Mouse (Mus musculus) liver, postnatal 0 days (tissue): ENCODE data around the gene Nxf3. TPM values are rescaled to one million over a fixed set of nuclear protein-coding genes. Genes with fewer than 3 reads are reported as not detected.
"Not testable (repeated sequence)": the region's sequence is repeated elsewhere in the genome, so short reads cannot be mapped to it uniquely, and the experiment has no call there.

Source experiments
- ATAC-seq: fragments of 200-750 bp; cut with Nextera tagmentation; 2 replicates; pipeline ENCODE4 v1.8.0; 2017; ENCODE audit warnings: mild to moderate bottlenecking, moderate library complexity
- DNase-seq: peaks from one replicate; pipeline ENCODE4 v3.0.0-alpha.2; 2016
- H3K27ac ChIP-seq: fragments of 300-500 bp; sonication (generic); 2 replicates; pipeline ENCODE4 v1.5.1; 2014; ENCODE audit warnings: antibody characterized with exemption, moderate library complexity, mild to moderate bottlenecking, low read depth
- H3K27me3 ChIP-seq: fragments of 300-500 bp; sonication (generic); 2 replicates; pipeline ENCODE4 v1.6.1; 2014; ENCODE audit warnings: low read length, control low read depth, mixed read lengths; ENCODE audit not compliant: insufficient read depth
- H3K36me3 ChIP-seq: fragments of 300-500 bp; sonication (generic); replicated peaks from 2 replicates; pipeline ENCODE4 v1.6.1; 2014; ENCODE audit warnings: mild to moderate bottlenecking, control low read depth, low read length, moderate library complexity, mixed read lengths; ENCODE audit not compliant: insufficient read depth
- H3K4me1 ChIP-seq: fragments of 300-500 bp; sonication (generic); 2 replicates; pipeline ENCODE4 v1.6.1; 2014; ENCODE audit warnings: antibody characterized with exemption, mild to moderate bottlenecking, control low read depth; ENCODE audit not compliant: insufficient read depth
- H3K4me2 ChIP-seq: fragments of 300-500 bp; sonication (generic); 2 replicates; pipeline ENCODE4 v1.6.1; 2014; ENCODE audit warnings: low read depth, mild to moderate bottlenecking, low read length, moderate library complexity, mixed read lengths
- H3K4me3 ChIP-seq: fragments of 300-500 bp; sonication (generic); 2 replicates; pipeline ENCODE4 v1.5.1; 2014; ENCODE audit warnings: low read depth, low read length
- H3K9ac ChIP-seq: fragments of 300-500 bp; sonication (generic); replicated peaks from 2 replicates; pipeline ENCODE4 v1.6.1; 2014; ENCODE audit warnings: mild to moderate bottlenecking, moderate library complexity
- H3K9me3 ChIP-seq: fragments of 300-500 bp; sonication (generic); 2 replicates; pipeline ENCODE4 v1.6.1; 2016; ENCODE audit warnings: mild to moderate bottlenecking, control low read depth, low read length, mixed read lengths
- CTCF ChIP-seq: sonication (generic); IDR thresholded peaks from 2 replicates; pipeline ENCODE4 v1.5.1; 2016; ENCODE audit warnings: antibody characterized with exemption, low read depth
- EP300 ChIP-seq: IDR thresholded peaks from 2 replicates; pipeline ENCODE4 v1.6.1; 2016; ENCODE audit warnings: antibody characterized with exemption, low read depth, mild to moderate bottlenecking
- WGBS: fragments of 180-500 bp; shearing (Covaris S2); extraction: QIAGEN DNeasy Blood & Tissue Kit; methylation state at CpG from one replicate; pipeline ENCODE4 v1.1.7; 2014; ENCODE audit not compliant: insufficient replicate concordance; 5-methylcytosine and 5-hydroxymethylcytosine counted together
- polyA plus RNA-seq: library from polyadenylated mRNA; unstranded; fragments of >200 nt; fragmentation: Nextera tagmentation; extraction: Ambion mirVana; gene quantifications from 2 replicates; pipeline ENCODE4 v1.2.1, GENCODE M21; 2015

Nxf3 gene
- polyA plus RNA-seq, 1 experiment from 2014 or later: 0.09 TPM

- peak overlapping the region; percentile 39; the same call in 1 of the 2 replicates for H3K27ac ChIP-seq
- no peaks in the 10 kb centered on the region for H3K27me3 ChIP-seq
- H3K4me2 ChIP-seq: no peak overlapping the region
- 44% methylated on average over 1 of the region's 1 CpGs for WGBS
- TF ChIP-seq CTCF: no peak
- TF ChIP-seq EP300: peak; percentile 41; the same call in 1 of the 2 replicates
- DNase-seq: no peak
- no peaks in the 10 kb centered on the region for H3K36me3 ChIP-seq
- H3K9ac ChIP-seq: no peak overlapping the region
- H3K4me3 ChIP-seq: no peak overlapping the region
- peak; percentile 81 for ATAC-seq
- H3K4me1 ChIP-seq: no peaks in the 10 kb centered on the region
- no peaks in the 10 kb centered on the region for H3K9me3 ChIP-seq
These were observed 24.4 kb downstream of the Nxf3 start for GRCm38 (mm10) chrX:136060698-136061097.

- Histone ChIP-seq H3K9me3 (no peaks in the 10 kb centered on the region), H3K27me3 (no peaks in the 10 kb centered on the region), H3K4me2 (no peak overlapping the region), H3K9ac (no peak overlapping the region), H3K4me3 (no peak overlapping the region), H3K4me1 (no peaks in the 10 kb centered on the region), H3K27ac (no peak overlapping the region), H3K36me3 (no peaks in the 10 kb centered on the region)
- no peak for DNase-seq
- no peak for ATAC-seq
- WGBS: 76% methylated on average over 2 of the region's 2 CpGs
- TF ChIP-seq EP300: no peak
- TF ChIP-seq CTCF: no peak
These were observed 33.8 kb downstream of the Nxf3 start for GRCm38 (mm10) chrX:136051219-136051618.

GRCm38 (mm10) chrX:136047528-136047927 is 37.5 kb downstream of the Nxf3 start:
- WGBS: 14% methylated on average over 5 of the region's 5 CpGs
- Histone ChIP-seq H3K27ac (no peak overlapping the region), H3K9ac (no peak overlapping the region), H3K27me3 (no peaks in the 10 kb centered on the region; the same call in 1 of the 2 replicates), H3K9me3 (no peaks in the 10 kb centered on the region), H3K4me2 (no peak overlapping the region), H3K4me1 (no peaks in the 10 kb centered on the region), H3K4me3 (no peak overlapping the region), H3K36me3 (no peaks in the 10 kb centered on the region)
- peak; percentile 45 for DNase-seq
- TF ChIP-seq EP300 (no peak), CTCF (peak; percentile 76)
- ATAC-seq: no peak

- no peak for DNase-seq
These were observed 41.3 kb downstream of the Nxf3 start for GRCm38 (mm10) chrX:136043726-136044125.

GRCm38 (mm10) chrX:136032799-136033763 is 52.0 kb downstream of the Nxf3 start, which contains the start of gene Arxes1:
Gene Arxes1, plus strand, starts transcription at chrX:136033367.
- not testable (repeated sequence) for H3K9ac ChIP-seq, H3K36me3 ChIP-seq, H3K4me1 ChIP-seq, H3K9me3 ChIP-seq, H3K4me3 ChIP-seq, DNase-seq, H3K27me3 ChIP-seq, H3K27ac ChIP-seq
- WGBS: 0% methylated on average over 6 of the region's 49 CpGs
- peak; percentile 84 for ATAC-seq
- peak within 1 kb of the TSS; percentile 42; the same call in 1 of the 2 replicates for H3K4me2 ChIP-seq

More at GRCm38 (mm10) chrX:136043726-136044125, 41.3 kb downstream of the Nxf3 start:
- Histone ChIP-seq H3K4me2 (no peak overlapping the region), H3K4me3 (no peak overlapping the region), H3K36me3 (no peaks in the 10 kb centered on the region), H3K27me3 (no peaks in the 10 kb centered on the region; the same call in 1 of the 2 replicates), H3K9me3 (no peaks in the 10 kb centered on the region), H3K9ac (no peak overlapping the region), H3K27ac (no peak overlapping the region), H3K4me1 (no peaks in the 10 kb centered on the region)
- TF ChIP-seq EP300: peak; percentile 51; the same call in 1 of the 2 replicates
- no peak for TF ChIP-seq CTCF
- WGBS: 61% methylated on average over 1 of the region's 1 CpGs
- ATAC-seq: peak; percentile 71

- H3K9ac ChIP-seq: no peak overlapping the region
- WGBS: 72% methylated on average over 1 of the region's 1 CpGs
- no peak overlapping the region for H3K4me3 ChIP-seq
- H3K27me3 ChIP-seq: peaks cover 5% of the 10 kb centered on the region; the same call in 1 of the 2 replicates
- DNase-seq (no peak), ATAC-seq (no peak)
- TF ChIP-seq CTCF (no peak), EP300 (no peak)
- no peak overlapping the region for H3K27ac ChIP-seq
- no peaks in the 10 kb centered on the region for H3K36me3 ChIP-seq
- H3K4me1 ChIP-seq: no peaks in the 10 kb centered on the region
- H3K9me3 ChIP-seq: no peaks in the 10 kb centered on the region
- H3K4me2 ChIP-seq: no peak overlapping the region
These were observed 54.7 kb downstream of the Nxf3 start for GRCm38 (mm10) chrX:136030331-136030730.

Other genes with a start within 250 kb of the Nxf3 start
- 0.19 and 0.26 TPM in 2 replicates for gene Gprasp2, start 246.2 kb downstream of the Nxf3 start, polyA plus RNA-seq
- 16.3 and 16.8 TPM in 2 replicates for gene Arxes2, start 91.4 kb downstream of the Nxf3 start, polyA plus RNA-seq
- gene Arxes1, start 51.9 kb downstream of the Nxf3 start, polyA plus RNA-seq: 3.8 and 4.4 TPM in 2 replicates
- gene Bex2, start 17.0 kb downstream of the Nxf3 start, polyA plus RNA-seq: 141 and 149 TPM in 2 replicates
- gene Bex4, start 53.7 kb upstream of the Nxf3 start, polyA plus RNA-seq: 111 and 121 TPM in 2 replicates
- gene Tceal8, start 87.1 kb upstream of the Nxf3 start, polyA plus RNA-seq: 139 and 150 TPM in 2 replicates
- gene Tceal5, start 118.6 kb upstream of the Nxf3 start, polyA plus RNA-seq: 12.7 and 16.3 TPM in 2 replicates
- gene Tceal7, start 129.5 kb upstream of the Nxf3 start, polyA plus RNA-seq: 0.36 and 5.2 TPM in 2 replicates
- 134 and 163 TPM in 2 replicates for gene Bex1, start 130.3 kb upstream of the Nxf3 start, polyA plus RNA-seq
- gene Tceal9, start 159.8 kb upstream of the Nxf3 start, polyA plus RNA-seq: 220 and 246 TPM in 2 replicates
- 179 and 196 TPM in 2 replicates for gene Bex3, start 185.0 kb upstream of the Nxf3 start, polyA plus RNA-seq